Mouse (Mus musculus) kidney, postnatal 36 days (tissue): ENCODE data around the gene Nup62.

Experiments
- DNase-seq, 2 experiments: peaks; one replicate each; pipeline ENCODE4 v3.0.0; 2021 to 2022; ENCODE audit warnings: mixed read lengths in 2 of 2

Nup62 gene

GRCm38 (mm10) chr7:44815721-44816469 lies at the start of gene Nup62, which contains the start of gene Il4i1:
Nup62 (plus strand) TSS chr7:44816088.
Il4i1 (plus strand) TSS chr7:44816387.
- peak; percentile 99 to 100 for DNase-seq

GRCm38 (mm10) chr7:44768129-44768528 lies 47.8 kb upstream of the Nup62 start:
- DNase-seq, result no peak

GRCm38 (mm10) chr7:44770046-44770578 lies 45.8 kb upstream of the Nup62 start:
- DNase-seq, result peak; percentile 66 to 90

GRCm38 (mm10) chr7:44772591-44773204 lies 43.2 kb upstream of the Nup62 start:
- no peak for DNase-seq

- DNase-seq, result no peak
These were observed 38.9 kb upstream of the Nup62 start for GRCm38 (mm10) chr7:44776849-44777498.

GRCm38 (mm10) chr7:44780101-44780500 lies 35.8 kb upstream of the Nup62 start:
- DNase-seq, result no peak

- no peak for DNase-seq
These were observed 26.4 kb upstream of the Nup62 start for GRCm38 (mm10) chr7:44789531-44789930.

- no peak for DNase-seq
These were observed 25.8 kb upstream of the Nup62 start for GRCm38 (mm10) chr7:44790066-44790465.

GRCm38 (mm10) chr7:44792781-44793180 lies 23.1 kb upstream of the Nup62 start:
- no peak for DNase-seq

GRCm38 (mm10) chr7:44808927-44809326 lies 7.0 kb upstream of the Nup62 start:
- DNase-seq, result no peak

GRCm38 (mm10) chr7:44809466-44809865 lies 6.4 kb upstream of the Nup62 start:
- DNase-seq, result no peak

GRCm38 (mm10) chr7:44810365-44810764 lies 5.5 kb upstream of the Nup62 start:
- no peak for DNase-seq

- no peak for DNase-seq
These were observed 4.9 kb upstream of the Nup62 start for GRCm38 (mm10) chr7:44810819-44811557.

- DNase-seq, result no peak
These were observed 3.1 kb upstream of the Nup62 start for GRCm38 (mm10) chr7:44812651-44813325.

GRCm38 (mm10) chr7:44813985-44814384 lies 1.9 kb upstream of the Nup62 start:
- DNase-seq, result no peak

- DNase-seq, result no peak
These were observed 1.5 kb upstream of the Nup62 start for GRCm38 (mm10) chr7:44814423-44814822.

- no peak for DNase-seq
These were observed 835 bp upstream of the Nup62 start for GRCm38 (mm10) chr7:44814952-44815553.

GRCm38 (mm10) chr7:44816470-44817021 lies 658 bp downstream of the Nup62 start, which contains the start of gene Atf5:
Atf5 (minus strand) TSS chr7:44816658.
- DNase-seq, result peak in 1 of 2 experiments; percentile 68

GRCm38 (mm10) chr7:44817441-44817840 lies 1.6 kb downstream of the Nup62 start:
- DNase-seq, result no peak

- no peak for DNase-seq
These were observed 2.3 kb downstream of the Nup62 start for GRCm38 (mm10) chr7:44818164-44818563.

- DNase-seq, result no peak
These were observed 2.9 kb downstream of the Nup62 start for GRCm38 (mm10) chr7:44818751-44819235.
